Mouse (Mus musculus): ENCODE data around the gene Tnpo1. TPM values are rescaled to one million over a fixed set of nuclear protein-coding genes. Genes with fewer than 3 reads are reported as not detected.

Tnpo1 gene
- total RNA-seq, 2 experiments from 2014 or later: 33.5 to 33.8 TPM

GRCm38 (mm10) chr13:98925486-98926212 is 535 bp downstream of the Tnpo1 start:
- peak; percentile 31 for DNase-seq

GRCm38 (mm10) chr13:98924897-98925485 is 1.2 kb downstream of the Tnpo1 start:
- no peak for DNase-seq

DNA sequence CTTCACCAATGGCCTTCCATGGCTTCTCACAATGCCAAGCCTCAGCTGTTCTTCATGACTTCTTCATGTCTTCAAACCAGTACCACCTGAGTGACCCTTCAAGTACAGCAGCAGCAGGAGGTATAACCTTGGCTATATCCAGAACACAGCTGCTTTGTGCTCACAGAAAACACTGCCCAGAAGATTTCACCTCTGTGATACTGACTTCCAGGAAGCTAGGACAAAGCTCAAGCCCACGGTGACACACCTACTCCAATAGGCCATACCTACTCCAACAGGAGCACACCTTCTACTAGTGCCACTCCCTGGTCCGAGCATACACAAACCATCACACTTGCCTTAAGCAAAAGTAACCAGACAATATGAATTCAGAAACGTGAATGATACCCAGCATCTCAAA is 3.4 kb downstream of the Tnpo1 start:
- no peak for DNase-seq

GRCm38 (mm10) chr13:98921276-98921675 is 4.9 kb downstream of the Tnpo1 start:
- DNase-seq: no peak

DNA sequence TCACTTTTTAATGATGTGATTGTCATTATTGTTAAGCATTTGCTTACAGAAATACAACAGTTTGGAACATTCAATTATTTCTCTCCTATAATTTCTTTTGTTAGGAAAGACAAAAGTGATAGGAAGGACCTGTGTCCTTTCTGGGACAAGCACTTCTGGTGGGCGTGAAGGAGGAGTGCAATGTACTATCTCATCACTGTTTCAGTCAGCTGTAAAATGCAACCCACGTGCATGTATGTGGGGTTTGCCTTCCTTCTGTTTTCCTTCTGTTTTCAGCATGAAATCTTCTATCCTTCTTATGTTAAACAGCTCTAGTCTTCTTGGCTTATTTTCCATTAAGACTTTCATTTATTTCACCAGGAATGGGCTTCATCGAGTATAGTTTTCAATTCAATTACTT is 5.9 kb downstream of the Tnpo1 start:
- DNase-seq: no peak

- DNase-seq: no peak
These were observed 6.5 kb downstream of the Tnpo1 start for GRCm38 (mm10) chr13:98919695-98920094.

GRCm38 (mm10) chr13:98917851-98918250 is 8.3 kb downstream of the Tnpo1 start:
- peak; percentile 63 for DNase-seq

DNA sequence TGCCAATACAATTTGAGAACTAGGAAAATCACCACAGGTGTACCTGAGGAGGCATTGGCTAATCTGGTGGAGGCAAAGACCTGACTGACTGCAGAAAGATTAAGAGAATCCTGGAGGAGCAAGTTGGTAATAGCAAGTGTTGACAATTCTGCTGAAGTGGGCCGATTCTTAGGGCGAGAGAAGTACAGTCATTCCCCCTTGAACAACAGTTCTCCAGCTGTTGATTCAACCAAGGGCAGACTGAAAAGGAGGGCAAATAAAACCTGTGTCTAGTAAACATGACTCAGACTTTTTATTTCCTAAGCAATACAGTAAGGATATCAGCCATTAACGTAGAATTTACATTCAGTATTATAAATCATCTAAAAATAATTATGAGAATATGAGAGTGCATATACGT is 10.6 kb downstream of the Tnpo1 start:
- no peak for DNase-seq

- DNase-seq: no peak
These were observed 11.4 kb downstream of the Tnpo1 start for GRCm38 (mm10) chr13:98914844-98915212.

- no peak for DNase-seq
These were observed 12.0 kb downstream of the Tnpo1 start for GRCm38 (mm10) chr13:98914010-98914843.

DNA sequence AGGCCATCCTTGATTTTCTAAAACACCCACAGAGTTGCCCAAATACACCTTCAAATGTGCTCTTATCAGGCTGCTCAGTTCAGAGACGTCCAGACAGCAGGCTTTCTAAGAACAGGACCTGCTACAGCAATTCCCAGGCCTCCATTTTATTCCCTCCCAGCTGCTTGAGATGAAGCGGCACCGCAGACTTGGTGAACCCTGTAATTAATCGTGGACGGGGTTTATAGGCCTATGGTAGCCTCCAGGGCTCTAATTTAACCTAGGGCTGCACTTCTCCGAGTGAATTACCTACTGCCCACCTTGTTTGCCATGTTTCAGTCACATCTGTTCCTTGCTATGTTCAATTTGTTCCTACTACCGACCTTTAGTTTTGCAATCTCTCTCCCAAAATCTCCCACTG is 13.0 kb downstream of the Tnpo1 start:
- no peak for DNase-seq

GRCm38 (mm10) chr13:98912602-98913001 is 13.6 kb downstream of the Tnpo1 start:
- DNase-seq: no peak

- no peak for DNase-seq
These were observed 15.4 kb downstream of the Tnpo1 start for GRCm38 (mm10) chr13:98910801-98911200.

- DNase-seq: no peak
These were observed 21.6 kb downstream of the Tnpo1 start for GRCm38 (mm10) chr13:98904608-98905007.

DNA sequence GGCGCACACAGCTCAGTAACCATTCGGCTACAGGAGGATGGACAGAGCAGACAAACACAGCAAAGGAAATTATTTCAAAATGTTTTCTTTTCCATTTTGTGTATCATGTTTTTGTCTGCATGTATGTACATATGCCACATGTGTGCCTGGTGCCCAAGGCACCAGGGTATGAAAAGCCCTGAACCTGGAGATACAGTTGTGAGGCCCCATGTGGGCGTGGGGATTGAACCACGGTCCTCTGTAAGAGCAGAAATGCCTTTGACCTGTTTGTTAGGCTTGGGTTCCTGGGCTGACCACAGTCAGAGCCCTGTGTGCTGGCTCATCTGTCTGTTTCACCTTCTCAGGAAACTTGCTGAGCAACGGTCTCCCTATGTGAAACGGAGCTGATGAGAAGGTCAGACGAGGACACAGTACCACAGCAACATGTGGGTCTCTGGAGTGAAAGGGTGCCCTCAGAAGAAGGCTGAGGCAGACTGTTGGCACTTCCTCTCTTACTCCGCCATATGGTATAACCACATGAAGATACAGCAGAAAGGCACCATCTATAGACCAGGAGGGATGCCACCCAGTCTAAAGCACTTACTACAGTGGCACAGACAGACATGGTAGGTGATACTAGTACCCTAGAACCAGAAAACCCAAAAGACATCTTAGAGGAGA is 23.7 kb downstream of the Tnpo1 start:
- no peak for DNase-seq

DNA sequence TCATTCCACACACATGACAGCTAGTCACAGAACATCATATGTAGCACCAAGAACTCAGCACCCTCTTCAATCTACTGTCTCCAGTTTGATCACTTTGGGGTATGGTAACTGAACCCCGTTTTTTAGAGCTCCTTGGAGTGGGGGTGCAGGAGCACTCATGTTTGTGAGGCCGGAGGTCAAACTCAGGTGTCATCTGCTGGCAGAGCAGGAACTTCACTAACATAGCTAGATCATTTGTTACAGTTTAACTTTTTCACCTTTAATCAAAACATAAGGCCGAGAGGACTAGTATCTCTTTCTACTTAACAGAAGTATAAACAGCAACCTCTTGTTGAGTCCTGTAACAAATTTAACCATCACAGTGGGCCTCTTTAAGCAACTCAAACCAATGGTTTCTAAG is 26.6 kb downstream of the Tnpo1 start:
- DNase-seq: no peak

- peak; percentile 29 for DNase-seq
These were observed 28.6 kb downstream of the Tnpo1 start for GRCm38 (mm10) chr13:98897577-98897976.

DNA sequence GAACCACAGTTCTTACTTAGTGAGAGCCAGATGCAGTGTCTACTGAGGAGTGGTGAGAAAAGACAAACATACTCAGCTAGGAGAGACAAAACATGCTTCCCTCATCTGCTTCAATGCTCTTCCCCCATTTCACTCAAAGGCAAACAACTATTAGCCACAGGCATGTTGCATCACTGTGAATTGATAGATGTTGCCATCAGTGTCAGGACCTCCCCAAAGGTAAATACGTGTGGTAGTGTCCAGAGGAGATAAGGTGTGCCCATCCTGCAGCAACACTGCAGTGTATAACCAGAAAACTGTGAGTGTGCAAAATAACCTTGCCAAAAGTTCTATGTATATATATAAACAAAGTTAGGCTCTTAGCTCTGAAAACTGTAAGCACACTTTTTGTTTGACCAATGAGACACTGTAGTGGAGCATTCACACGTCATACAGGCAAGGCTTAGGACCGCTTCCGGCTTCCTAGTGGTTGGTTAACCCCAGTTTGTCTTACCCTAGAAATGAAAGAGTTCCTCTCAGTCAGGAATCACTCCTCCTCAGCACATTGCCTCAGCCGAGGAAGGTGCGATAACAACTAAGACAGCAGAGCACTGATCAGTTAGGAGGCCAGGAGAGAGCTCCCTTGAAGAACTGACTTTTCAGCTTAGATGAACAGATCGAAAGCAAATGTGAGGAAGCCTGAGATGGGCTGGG is 29.6 kb downstream of the Tnpo1 start:
- no peak for DNase-seq

- DNase-seq: no peak
These were observed 30.2 kb downstream of the Tnpo1 start for GRCm38 (mm10) chr13:98896013-98896412.

DNA sequence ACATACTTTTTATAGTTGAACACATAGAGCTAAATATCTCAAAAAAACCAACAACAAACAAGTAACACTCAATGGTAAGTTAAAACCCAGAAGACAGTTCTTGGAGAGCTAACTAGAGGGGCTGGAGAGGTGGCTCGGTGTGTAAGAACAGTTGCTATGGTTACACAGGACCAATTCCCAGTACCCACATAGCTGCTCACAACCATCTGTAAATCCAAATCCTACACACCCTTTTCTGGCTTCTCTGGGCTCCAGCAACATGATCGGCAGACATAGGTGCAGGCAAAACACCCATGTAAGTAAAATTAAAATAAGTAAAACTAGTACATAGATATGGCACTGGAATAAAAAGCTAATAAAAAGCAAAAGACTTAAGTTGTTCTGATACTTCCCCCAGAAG is 31.3 kb downstream of the Tnpo1 start:
- no peak for DNase-seq

DNA sequence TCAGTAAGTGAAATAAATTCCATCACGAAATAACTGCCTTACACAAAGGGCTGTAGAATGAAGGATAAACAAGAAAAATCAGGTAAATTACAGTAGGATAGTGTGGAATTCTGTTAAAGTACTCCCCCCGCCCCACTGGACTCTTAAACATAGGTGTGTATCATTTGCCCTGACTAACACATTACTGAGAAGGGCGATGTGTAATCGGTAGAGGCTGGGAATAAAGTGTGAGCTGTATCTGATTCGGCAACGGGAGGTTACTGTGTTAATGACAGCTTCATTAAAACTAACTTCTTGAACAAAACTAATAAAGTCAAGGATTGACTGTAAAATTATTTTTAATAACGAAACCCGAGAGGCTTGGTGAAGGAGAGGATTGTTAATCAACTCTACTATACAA is 34.7 kb downstream of the Tnpo1 start:
- DNase-seq: no peak

- DNase-seq: peak; percentile 85
These were observed 35.3 kb downstream of the Tnpo1 start for GRCm38 (mm10) chr13:98890871-98891219.
